Mouse (Mus musculus): ENCODE data around the gene Klk14. TPM values are rescaled to one million over a fixed set of nuclear protein-coding genes. Genes with fewer than 3 reads are reported as not detected.
"Not testable (repeated sequence)": the region's sequence is repeated elsewhere in the genome, so short reads cannot be mapped to it uniquely, and the experiment has no call there.

Klk14 gene
- not detected in 2 replicates for polyA plus RNA-seq (2015; fragmentation: Nextera tagmentation; extraction: Ambion mirVana)

- Histone ChIP-seq H3K36me3 (ENCODE audit: control insufficient read depth, insufficient read depth) (no peaks in the 10 kb centered on the region), H3K4me1 (ENCODE audit: control insufficient read depth, insufficient read depth, low read length) (no peaks in the 10 kb centered on the region), H3K27me3 (ENCODE audit: control insufficient read depth, insufficient read depth, low read length) (no peaks in the 10 kb centered on the region), H3K9me3 (replicated peaks; ENCODE audit: control insufficient read depth, low read length) (no peaks in the 10 kb centered on the region), H3K27ac (ENCODE audit: low read length) (no peak within 1 kb of the TSS), H3K4me3 (ENCODE audit: low read length) (no peak within 1 kb of the TSS), H3K9ac (ENCODE audit: low read length) (no peak within 1 kb of the TSS), H3K4me2 (ENCODE audit: low read depth, low read length) (no peak within 1 kb of the TSS)
- no peak for ATAC-seq (replicated peaks; ENCODE audit: extremely low read depth, insufficient read depth, low FRiP score)
Measured at GRCm38 (mm10) chr7:43690118-43690517, at the start of gene Klk14. Gene Klk14 (plus strand): TSS chr7:43690418.

GRCm38 (mm10) chr7:43642587-43642986, 47.6 kb upstream of the Klk14 start:
- Histone ChIP-seq H3K36me3 (ENCODE audit: control insufficient read depth, insufficient read depth) (no peaks in the 10 kb centered on the region), H3K4me3 (ENCODE audit: low read length) (no peak overlapping the region), H3K27me3 (ENCODE audit: control insufficient read depth, insufficient read depth, low read length) (no peaks in the 10 kb centered on the region), H3K4me2 (ENCODE audit: low read depth, low read length) (no peak overlapping the region), H3K4me1 (ENCODE audit: control insufficient read depth, insufficient read depth, low read length) (no peaks in the 10 kb centered on the region), H3K27ac (ENCODE audit: low read length) (no peak overlapping the region), H3K9ac (ENCODE audit: low read length) (no peak overlapping the region), H3K9me3 (replicated peaks; ENCODE audit: control insufficient read depth, low read length) (no peaks in the 10 kb centered on the region; the same call in 1 of the 2 replicates)
- no peak for ATAC-seq (replicated peaks; ENCODE audit: extremely low read depth, insufficient read depth, low FRiP score)
- 64% methylated on average over 5 of the region's 5 CpGs for WGBS

GRCm38 (mm10) chr7:43643046-43643652, 47.1 kb upstream of the Klk14 start:
- no peaks in the 10 kb centered on the region; the same call in 1 of the 2 replicates for H3K9me3 ChIP-seq (replicated peaks; ENCODE audit: control insufficient read depth, low read length)
- WGBS: 65% methylated on average over 17 of the region's 17 CpGs
- H3K9ac ChIP-seq (ENCODE audit: low read length): no peak overlapping the region
- H3K27ac ChIP-seq (ENCODE audit: low read length): no peak overlapping the region
- H3K27me3 ChIP-seq (ENCODE audit: control insufficient read depth, insufficient read depth, low read length): no peaks in the 10 kb centered on the region
- H3K4me1 ChIP-seq (ENCODE audit: control insufficient read depth, insufficient read depth, low read length): no peaks in the 10 kb centered on the region
- no peaks in the 10 kb centered on the region for H3K36me3 ChIP-seq (ENCODE audit: control insufficient read depth, insufficient read depth)
- no peak overlapping the region for H3K4me3 ChIP-seq (ENCODE audit: low read length)
- H3K4me2 ChIP-seq (ENCODE audit: low read depth, low read length): no peak overlapping the region
- ATAC-seq (replicated peaks; ENCODE audit: extremely low read depth, insufficient read depth, low FRiP score): no peak

GRCm38 (mm10) chr7:43652683-43653082, 37.5 kb upstream of the Klk14 start:
- WGBS: 72% methylated on average over 6 of the region's 6 CpGs
- peaks cover 5% of the 10 kb centered on the region for H3K9me3 ChIP-seq (replicated peaks; ENCODE audit: control insufficient read depth, low read length)
- no peak overlapping the region for H3K27ac ChIP-seq (ENCODE audit: low read length)
- no peak overlapping the region for H3K4me3 ChIP-seq (ENCODE audit: low read length)
- H3K36me3 ChIP-seq (ENCODE audit: control insufficient read depth, insufficient read depth): no peaks in the 10 kb centered on the region
- no peak for ATAC-seq (replicated peaks; ENCODE audit: extremely low read depth, insufficient read depth, low FRiP score)
- H3K4me1 ChIP-seq (ENCODE audit: control insufficient read depth, insufficient read depth, low read length): no peaks in the 10 kb centered on the region
- H3K27me3 ChIP-seq (ENCODE audit: control insufficient read depth, insufficient read depth, low read length): no peaks in the 10 kb centered on the region
- no peak overlapping the region for H3K4me2 ChIP-seq (ENCODE audit: low read depth, low read length)
- no peak overlapping the region for H3K9ac ChIP-seq (ENCODE audit: low read length)

- no peaks in the 10 kb centered on the region for H3K27me3 ChIP-seq (ENCODE audit: control insufficient read depth, insufficient read depth, low read length)
- no peak overlapping the region for H3K4me3 ChIP-seq (ENCODE audit: low read length)
- no peak overlapping the region for H3K4me2 ChIP-seq (ENCODE audit: low read depth, low read length)
- peaks cover 5% of the 10 kb centered on the region for H3K9me3 ChIP-seq (replicated peaks; ENCODE audit: control insufficient read depth, low read length)
- no peak overlapping the region for H3K9ac ChIP-seq (ENCODE audit: low read length)
- ATAC-seq (replicated peaks; ENCODE audit: extremely low read depth, insufficient read depth, low FRiP score): no peak
- H3K36me3 ChIP-seq (ENCODE audit: control insufficient read depth, insufficient read depth): no peaks in the 10 kb centered on the region
- H3K27ac ChIP-seq (ENCODE audit: low read length): no peak overlapping the region
- H3K4me1 ChIP-seq (ENCODE audit: control insufficient read depth, insufficient read depth, low read length): no peaks in the 10 kb centered on the region
- WGBS: 65% methylated on average over 3 of the region's 3 CpGs
Measured at GRCm38 (mm10) chr7:43654519-43654918, 35.7 kb upstream of the Klk14 start.

GRCm38 (mm10) chr7:43656232-43656631, 34.0 kb upstream of the Klk14 start:
- H3K9me3 ChIP-seq (replicated peaks; ENCODE audit: control insufficient read depth, low read length): peaks cover 5% of the 10 kb centered on the region
- H3K27me3 ChIP-seq (ENCODE audit: control insufficient read depth, insufficient read depth, low read length): no peaks in the 10 kb centered on the region
- H3K4me1 ChIP-seq (ENCODE audit: control insufficient read depth, insufficient read depth, low read length): no peaks in the 10 kb centered on the region
- no peak overlapping the region for H3K27ac ChIP-seq (ENCODE audit: low read length)
- 49% methylated on average over 6 of the region's 6 CpGs for WGBS
- no peak overlapping the region for H3K4me2 ChIP-seq (ENCODE audit: low read depth, low read length)
- no peak overlapping the region for H3K9ac ChIP-seq (ENCODE audit: low read length)
- no peak overlapping the region for H3K4me3 ChIP-seq (ENCODE audit: low read length)
- ATAC-seq (replicated peaks; ENCODE audit: extremely low read depth, insufficient read depth, low FRiP score): no peak
- H3K36me3 ChIP-seq (ENCODE audit: control insufficient read depth, insufficient read depth): no peaks in the 10 kb centered on the region

GRCm38 (mm10) chr7:43660002-43660401, 30.2 kb upstream of the Klk14 start, which contains the start of gene Siglece:
Gene Siglece (minus strand): TSS chr7:43660161.
- no peaks in the 10 kb centered on the region for H3K27me3 ChIP-seq (ENCODE audit: control insufficient read depth, insufficient read depth, low read length)
- no peak within 1 kb of the TSS for H3K9ac ChIP-seq (ENCODE audit: low read length)
- ATAC-seq (replicated peaks; ENCODE audit: extremely low read depth, insufficient read depth, low FRiP score): no peak
- no peaks in the 10 kb centered on the region for H3K36me3 ChIP-seq (ENCODE audit: control insufficient read depth, insufficient read depth)
- no peaks in the 10 kb centered on the region for H3K9me3 ChIP-seq (replicated peaks; ENCODE audit: control insufficient read depth, low read length)
- H3K4me3 ChIP-seq (ENCODE audit: low read length): no peak within 1 kb of the TSS
- no peak within 1 kb of the TSS for H3K4me2 ChIP-seq (ENCODE audit: low read depth, low read length)
- H3K4me1 ChIP-seq (ENCODE audit: control insufficient read depth, insufficient read depth, low read length): no peaks in the 10 kb centered on the region
- no peak within 1 kb of the TSS for H3K27ac ChIP-seq (ENCODE audit: low read length)
- WGBS: 62% methylated on average over 1 of the region's 1 CpGs

GRCm38 (mm10) chr7:43662804-43663203, 27.4 kb upstream of the Klk14 start:
- no peak for ATAC-seq (replicated peaks; ENCODE audit: extremely low read depth, insufficient read depth, low FRiP score)
- H3K27me3 ChIP-seq (ENCODE audit: control insufficient read depth, insufficient read depth, low read length): no peaks in the 10 kb centered on the region
- H3K9me3 ChIP-seq (replicated peaks; ENCODE audit: control insufficient read depth, low read length): no peaks in the 10 kb centered on the region
- H3K9ac ChIP-seq (ENCODE audit: low read length): no peak overlapping the region
- WGBS: 84% methylated on average over 1 of the region's 1 CpGs
- H3K4me3 ChIP-seq (ENCODE audit: low read length): no peak overlapping the region
- no peak overlapping the region for H3K4me2 ChIP-seq (ENCODE audit: low read depth, low read length)
- H3K27ac ChIP-seq (ENCODE audit: low read length): no peak overlapping the region
- no peaks in the 10 kb centered on the region for H3K36me3 ChIP-seq (ENCODE audit: control insufficient read depth, insufficient read depth)
- no peaks in the 10 kb centered on the region for H3K4me1 ChIP-seq (ENCODE audit: control insufficient read depth, insufficient read depth, low read length)

- not testable (repeated sequence) for H3K9ac ChIP-seq (ENCODE audit: low read length); H3K4me2 ChIP-seq (ENCODE audit: low read depth, low read length); H3K27ac ChIP-seq (ENCODE audit: low read length); H3K27me3 ChIP-seq (ENCODE audit: control insufficient read depth, insufficient read depth, low read length); H3K36me3 ChIP-seq (ENCODE audit: control insufficient read depth, insufficient read depth); H3K4me3 ChIP-seq (ENCODE audit: low read length); H3K4me1 ChIP-seq (ENCODE audit: control insufficient read depth, insufficient read depth, low read length); ATAC-seq (replicated peaks; ENCODE audit: extremely low read depth, insufficient read depth, low FRiP score); H3K9me3 ChIP-seq (replicated peaks; ENCODE audit: control insufficient read depth, low read length)
- WGBS: 71% methylated on average over 4 of the region's 4 CpGs
Measured at GRCm38 (mm10) chr7:43667221-43667620, 23.0 kb upstream of the Klk14 start.

All from heart, embryonic 16.5 days (tissue).